Mouse (Mus musculus) embryonic fibroblast, embryonic 13.5 days (primary cell): ENCODE measurements around the gene Kcnk3. TPM values are rescaled to one million over a fixed set of nuclear protein-coding genes. Genes with fewer than 3 reads are reported as not detected.

Experiments used
- H3K27ac ChIP-seq: 2 replicates; pipeline ENCODE4 v1.5.1; 2012; ENCODE audit warnings: low read length, control low read depth, inconsistent platforms; ENCODE audit not compliant: insufficient read depth
- H3K4me1 ChIP-seq: 2 replicates; pipeline ENCODE4 v1.6.1; 2011; ENCODE audit warnings: low read length; ENCODE audit not compliant: control insufficient read depth, insufficient read depth
- H3K4me3 ChIP-seq: 2 replicates; pipeline ENCODE4 v1.5.1; 2011; ENCODE audit warnings: mild to moderate bottlenecking, control low read depth, low read length; ENCODE audit not compliant: insufficient read depth
- CTCF ChIP-seq: IDR thresholded peaks from 2 replicates; pipeline ENCODE4 v1.5.1; 2011; ENCODE audit warnings: mild to moderate bottlenecking, control low read depth, low read length, moderate library complexity, borderline replicate concordance; ENCODE audit not compliant: insufficient read depth
- POLR2A ChIP-seq: IDR thresholded peaks from 2 replicates; pipeline ENCODE4 v1.6.1; 2011; ENCODE audit warnings: low read depth, mild to moderate bottlenecking, control low read depth, low read length, moderate library complexity
- polyA plus RNA-seq: library from polyadenylated mRNA; stranded (reverse); fragments of >200 nt; gene quantifications from 2 replicates; pipeline ENCODE4 v1.2.4, GENCODE M21; 2011; ENCODE audit warnings: low read depth; ENCODE audit not compliant: missing spikeins, insufficient read length

The Kcnk3 gene
- polyA plus RNA-seq, 1 experiment, result 1.6 TPM

GRCm38 (mm10) chr5:30618376-30619003 lies 30.5 kb downstream of the Kcnk3 start:
- no peak overlapping the region for H3K4me3 ChIP-seq
- no peak for TF ChIP-seq POLR2A
- TF ChIP-seq CTCF, result no peak
- H3K4me1 ChIP-seq, result no peaks in the 10 kb centered on the region
- H3K27ac ChIP-seq, result no peak overlapping the region

GRCm38 (mm10) chr5:30619211-30619610 lies 31.2 kb downstream of the Kcnk3 start:
- H3K27ac ChIP-seq, result no peak overlapping the region
- H3K4me1 ChIP-seq, result no peaks in the 10 kb centered on the region
- TF ChIP-seq POLR2A (no peak), CTCF (no peak)
- H3K4me3 ChIP-seq, result no peak overlapping the region

GRCm38 (mm10) chr5:30620567-30620966 lies 32.6 kb downstream of the Kcnk3 start:
- Histone ChIP-seq H3K4me3 (no peak overlapping the region), H3K27ac (no peak overlapping the region), H3K4me1 (no peaks in the 10 kb centered on the region)
- TF ChIP-seq CTCF (no peak), POLR2A (no peak)

GRCm38 (mm10) chr5:30621211-30621790 lies 33.3 kb downstream of the Kcnk3 start:
- TF ChIP-seq CTCF (no peak), POLR2A (no peak)
- Histone ChIP-seq H3K27ac (no peak overlapping the region), H3K4me1 (no peaks in the 10 kb centered on the region), H3K4me3 (no peak overlapping the region)

- Histone ChIP-seq H3K27ac (no peak overlapping the region), H3K4me1 (no peaks in the 10 kb centered on the region), H3K4me3 (no peak overlapping the region)
- no peak for TF ChIP-seq POLR2A
- no peak for TF ChIP-seq CTCF
Observed at GRCm38 (mm10) chr5:30621844-30622176, 33.8 kb downstream of the Kcnk3 start.

- Histone ChIP-seq H3K4me1 (no peaks in the 10 kb centered on the region), H3K4me3 (0 out of 2 replicates have a peak overlapping the region, but pooled peaks have one; percentile 3), H3K27ac (no peak overlapping the region)
- TF ChIP-seq CTCF, result no peak
- TF ChIP-seq POLR2A, result no peak
Observed at GRCm38 (mm10) chr5:30622177-30622840, 34.3 kb downstream of the Kcnk3 start.

- no peaks in the 10 kb centered on the region for H3K4me1 ChIP-seq
- H3K27ac ChIP-seq, result no peak overlapping the region
- TF ChIP-seq CTCF, result no peak
- TF ChIP-seq POLR2A, result no peak
- no peak overlapping the region; the same call in 1 of the 2 replicates for H3K4me3 ChIP-seq
Observed at GRCm38 (mm10) chr5:30622841-30623185, 34.8 kb downstream of the Kcnk3 start.

- TF ChIP-seq POLR2A (no peak), CTCF (no peak)
- Histone ChIP-seq H3K4me3 (no peak overlapping the region), H3K4me1 (no peaks in the 10 kb centered on the region), H3K27ac (no peak overlapping the region)
Observed at GRCm38 (mm10) chr5:30623380-30623779, 35.4 kb downstream of the Kcnk3 start.

GRCm38 (mm10) chr5:30624311-30624710 lies 36.3 kb downstream of the Kcnk3 start:
- no peak overlapping the region for H3K27ac ChIP-seq
- no peak overlapping the region for H3K4me3 ChIP-seq
- H3K4me1 ChIP-seq, result no peaks in the 10 kb centered on the region
- TF ChIP-seq CTCF, result no peak
- no peak for TF ChIP-seq POLR2A

GRCm38 (mm10) chr5:30624908-30625307 lies 36.9 kb downstream of the Kcnk3 start:
- Histone ChIP-seq H3K4me1 (no peaks in the 10 kb centered on the region), H3K27ac (no peak overlapping the region), H3K4me3 (no peak overlapping the region)
- TF ChIP-seq CTCF (no peak), POLR2A (no peak)
